Mouse (Mus musculus): ENCODE results near the gene Idh2. TPM values are rescaled to one million over a fixed set of nuclear protein-coding genes. Genes with fewer than 3 reads are reported as not detected.
A peak's percentile ranks its signal among the peaks of the same experiment; 100 is the strongest.

Idh2 gene
- total and polyA plus RNA-seq, 2 experiments from 2014 or later = 115 to 122 TPM

DNA sequence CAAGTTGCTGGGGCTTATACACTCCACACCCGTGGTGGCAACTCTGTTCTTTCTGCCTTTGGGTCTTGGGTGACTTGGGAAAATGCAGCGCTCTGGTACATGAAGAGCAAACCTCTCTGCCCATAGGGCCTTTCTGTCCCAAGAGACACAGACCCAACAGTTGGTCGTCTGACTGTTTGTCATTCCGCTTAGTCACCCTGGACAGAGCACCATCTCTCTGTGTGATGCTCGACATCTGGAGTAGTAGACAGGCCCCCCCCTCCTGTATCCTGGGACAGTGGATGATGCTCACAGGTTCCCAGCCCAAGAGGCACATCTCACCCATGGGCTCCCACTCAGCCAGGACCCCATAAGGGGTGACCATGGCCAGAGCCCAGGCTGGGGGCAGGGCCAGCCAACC lies 51.9 kb downstream of the Idh2 start:
- no peak for ATAC-seq (ENCODE audit: low FRiP score)

DNA sequence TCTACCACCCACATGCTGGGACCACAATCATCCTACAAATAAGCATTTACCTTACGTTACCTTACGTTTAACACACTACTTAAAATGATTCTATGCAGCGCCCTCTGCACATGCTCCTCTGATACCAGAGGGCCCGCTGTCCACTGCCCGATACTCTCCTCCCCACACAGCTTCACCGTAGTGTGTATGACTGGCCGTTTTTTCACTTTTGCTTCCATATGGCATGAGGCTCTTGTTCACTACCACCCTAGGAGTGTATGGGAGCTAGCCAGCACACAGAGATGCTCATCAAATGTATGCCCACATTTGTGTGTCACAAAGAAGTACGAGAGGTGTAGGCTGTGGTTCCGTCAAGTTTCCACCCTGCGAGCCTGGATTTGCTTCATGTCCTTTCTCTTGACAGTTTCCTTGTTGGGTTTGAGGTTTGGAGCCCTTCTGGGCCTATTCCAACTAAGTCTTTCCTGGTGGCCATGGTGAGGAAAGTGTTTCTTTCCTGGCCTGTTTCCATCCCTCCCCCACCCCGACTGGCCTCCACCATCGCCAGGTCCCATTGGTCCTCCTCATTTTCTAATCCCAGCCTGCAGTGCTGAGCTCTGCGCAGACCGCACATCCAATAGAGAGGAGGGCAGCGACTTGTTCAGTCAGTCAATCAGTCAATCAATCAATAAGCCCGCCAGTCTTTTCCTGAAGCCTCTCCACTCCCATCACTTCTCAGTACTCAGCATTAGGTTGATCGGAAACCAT lies 52.9 kb downstream of the Idh2 start:
- Histone ChIP-seq H3K4me3 (ENCODE audit: low read depth, low read length) (no peak overlapping the region), H3K27me3 (ENCODE audit: insufficient read depth, low read length) (no peaks in the 10 kb centered on the region), H3K4me2 (ENCODE audit: low read depth, low read length, poor library complexity, severe bottlenecking) (no peak overlapping the region), H3K27ac (ENCODE audit: low read depth, low read length) (no peak overlapping the region), H3K9ac (replicated peaks; ENCODE audit: low read length, poor library complexity, severe bottlenecking) (no peak overlapping the region), H3K36me3 (ENCODE audit: insufficient read depth, low read length) (no peaks in the 10 kb centered on the region), H3K4me1 (ENCODE audit: insufficient read depth, low read length) (peaks cover 18% of the 10 kb centered on the region; the same call in 1 of the 2 replicates), H3K9me3 (ENCODE audit: low read length) (no peaks in the 10 kb centered on the region)
- TF ChIP-seq CTCF (IDR thresholded peaks at IDR 0.05) = no peak
- DNase-seq (ENCODE audit: low spot score) (peak; percentile 33), ATAC-seq (ENCODE audit: low FRiP score) (no peak)
- 83% methylated on average over 17 of the region's 17 CpGs for WGBS

More for the DNA sequence above, 51.9 kb downstream of the Idh2 start:
- WGBS = 66% methylated on average over 5 of the region's 5 CpGs
- Histone ChIP-seq H3K4me1 (ENCODE audit: insufficient read depth, low read length) (peaks cover 10% of the 10 kb centered on the region; the same call in 1 of the 2 replicates), H3K4me2 (ENCODE audit: low read depth, low read length, poor library complexity, severe bottlenecking) (no peak overlapping the region; the same call in 1 of the 2 replicates), H3K36me3 (ENCODE audit: insufficient read depth, low read length) (no peaks in the 10 kb centered on the region), H3K9ac (replicated peaks; ENCODE audit: low read length, poor library complexity, severe bottlenecking) (peak overlapping the region; percentile 36; the same call in 1 of the 2 replicates), H3K27me3 (ENCODE audit: insufficient read depth, low read length) (no peaks in the 10 kb centered on the region), H3K9me3 (ENCODE audit: low read length) (no peaks in the 10 kb centered on the region), H3K4me3 (ENCODE audit: low read depth, low read length) (no peak overlapping the region), H3K27ac (ENCODE audit: low read depth, low read length) (no peak overlapping the region)
- TF ChIP-seq CTCF (IDR thresholded peaks at IDR 0.05) = no peak
- DNase-seq (ENCODE audit: low spot score) = no peak

DNA sequence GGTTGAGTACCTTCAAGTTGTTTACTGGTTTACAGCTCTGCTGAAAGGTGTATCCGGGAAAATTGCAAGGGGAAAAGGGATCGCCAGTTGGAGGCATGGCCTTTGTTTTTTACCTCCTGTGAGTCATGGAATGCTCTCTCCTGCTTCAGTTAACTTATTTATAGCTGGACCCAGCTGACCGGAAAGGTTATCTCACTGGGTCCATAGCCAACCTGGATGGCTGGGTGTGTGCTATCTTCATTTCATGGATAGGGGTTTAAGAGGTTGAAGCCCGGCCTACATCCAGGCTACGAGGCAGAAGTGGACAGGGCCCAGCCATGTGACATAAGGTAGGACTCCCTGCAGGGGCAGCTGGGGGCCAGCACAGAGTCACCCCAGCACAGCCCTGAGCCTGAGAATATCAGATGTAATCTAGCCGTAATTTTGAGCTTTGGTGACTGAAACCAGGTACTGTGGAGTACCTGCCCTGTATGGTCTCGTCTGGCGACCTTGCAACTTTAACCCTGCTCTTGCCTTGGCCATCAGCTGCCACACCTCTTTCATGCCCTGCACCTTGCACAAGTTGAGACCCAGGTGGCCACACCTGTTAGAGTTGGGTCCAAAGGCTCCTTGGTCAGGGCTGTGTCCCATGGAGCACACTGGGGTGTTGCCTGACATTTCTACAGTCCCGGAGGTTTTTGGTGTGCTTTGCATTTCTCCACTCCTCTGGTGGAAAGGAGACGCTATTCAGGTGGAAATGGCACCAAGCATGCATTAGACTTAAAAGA lies 55.0 kb downstream of the Idh2 start:
- Histone ChIP-seq H3K4me3 (ENCODE audit: low read depth, low read length) (no peak overlapping the region), H3K36me3 (ENCODE audit: insufficient read depth, low read length) (no peaks in the 10 kb centered on the region), H3K9me3 (ENCODE audit: low read length) (no peaks in the 10 kb centered on the region), H3K4me1 (ENCODE audit: insufficient read depth, low read length) (peaks cover 20% of the 10 kb centered on the region; the same call in 1 of the 2 replicates), H3K9ac (replicated peaks; ENCODE audit: low read length, poor library complexity, severe bottlenecking) (no peak overlapping the region), H3K27me3 (ENCODE audit: insufficient read depth, low read length) (no peaks in the 10 kb centered on the region), H3K4me2 (ENCODE audit: low read depth, low read length, poor library complexity, severe bottlenecking) (no peak overlapping the region), H3K27ac (ENCODE audit: low read depth, low read length) (no peak overlapping the region)
- DNase-seq (ENCODE audit: low spot score) = no peak
- no peak for ATAC-seq (ENCODE audit: low FRiP score)
- WGBS = 88% methylated on average over 10 of the region's 10 CpGs
- TF ChIP-seq CTCF (IDR thresholded peaks at IDR 0.05) = no peak

DNA sequence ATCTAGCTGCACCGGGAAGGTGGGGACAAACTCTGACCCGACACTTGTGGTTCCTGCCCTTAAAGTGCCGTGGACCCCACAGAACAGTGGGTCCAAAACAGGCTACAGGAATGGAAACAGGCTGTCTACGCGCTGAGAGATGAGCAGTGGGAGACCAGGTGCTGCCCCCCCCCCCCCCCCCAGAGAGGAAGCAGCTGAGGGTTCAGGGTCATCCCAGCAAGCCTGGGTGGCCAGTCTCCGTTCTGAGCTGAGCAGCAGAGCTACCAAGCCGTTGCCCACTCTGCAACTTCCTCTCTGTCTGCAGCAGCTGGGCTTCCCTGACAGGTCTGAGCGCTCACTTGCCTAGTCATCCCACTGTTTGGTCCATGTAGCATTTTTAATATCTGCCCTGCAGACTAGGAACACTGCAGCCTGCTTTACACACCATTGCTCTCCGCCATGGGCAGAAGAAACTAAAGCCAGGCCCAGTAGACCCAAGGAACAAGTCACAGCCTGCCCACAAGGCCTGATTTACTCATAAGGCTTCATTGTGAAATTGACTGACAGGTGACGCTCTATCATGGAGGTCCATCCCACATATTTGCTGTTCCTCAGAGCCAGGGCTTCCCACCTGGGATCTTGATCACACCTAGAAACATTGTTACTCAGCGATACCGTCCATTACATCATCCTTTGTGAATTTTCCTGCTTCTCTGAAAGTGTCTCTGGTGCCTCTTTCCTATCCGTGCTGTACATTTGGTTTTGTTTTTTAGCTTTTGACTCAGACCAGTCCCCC lies 55.9 kb downstream of the Idh2 start:
- Histone ChIP-seq H3K4me1 (ENCODE audit: insufficient read depth, low read length) (peaks cover 20% of the 10 kb centered on the region; the same call in 1 of the 2 replicates), H3K9ac (replicated peaks; ENCODE audit: low read length, poor library complexity, severe bottlenecking) (no peak overlapping the region), H3K36me3 (ENCODE audit: insufficient read depth, low read length) (no peaks in the 10 kb centered on the region), H3K4me3 (ENCODE audit: low read depth, low read length) (no peak overlapping the region), H3K27me3 (ENCODE audit: insufficient read depth, low read length) (no peaks in the 10 kb centered on the region), H3K27ac (ENCODE audit: low read depth, low read length) (no peak overlapping the region), H3K9me3 (ENCODE audit: low read length) (no peaks in the 10 kb centered on the region), H3K4me2 (ENCODE audit: low read depth, low read length, poor library complexity, severe bottlenecking) (no peak overlapping the region)
- no peak for TF ChIP-seq CTCF (IDR thresholded peaks at IDR 0.05)
- 77% methylated on average over 11 of the region's 13 CpGs for WGBS
- ATAC-seq (ENCODE audit: low FRiP score) (no peak), DNase-seq (ENCODE audit: low spot score) (no peak)

GRCm38 (mm10) chr7:80058405-80059063 lies 56.7 kb downstream of the Idh2 start:
- no peak overlapping the region for H3K4me2 ChIP-seq (ENCODE audit: low read depth, low read length, poor library complexity, severe bottlenecking)
- WGBS = 65% methylated on average over 4 of the region's 4 CpGs
- no peak for TF ChIP-seq CTCF (IDR thresholded peaks at IDR 0.05)
- H3K9me3 ChIP-seq (ENCODE audit: low read length) = no peaks in the 10 kb centered on the region
- DNase-seq (ENCODE audit: low spot score) (no peak), ATAC-seq (ENCODE audit: low FRiP score) (no peak)
- no peaks in the 10 kb centered on the region for H3K27me3 ChIP-seq (ENCODE audit: insufficient read depth, low read length)
- H3K27ac ChIP-seq (ENCODE audit: low read depth, low read length) = no peak overlapping the region
- H3K9ac ChIP-seq (replicated peaks; ENCODE audit: low read length, poor library complexity, severe bottlenecking) = no peak overlapping the region
- peaks cover 14% of the 10 kb centered on the region; the same call in 1 of the 2 replicates for H3K4me1 ChIP-seq (ENCODE audit: insufficient read depth, low read length)
- no peaks in the 10 kb centered on the region for H3K36me3 ChIP-seq (ENCODE audit: insufficient read depth, low read length)
- no peak overlapping the region for H3K4me3 ChIP-seq (ENCODE audit: low read depth, low read length)
